Mouse (Mus musculus): ENCODE measurements around the gene Gm13040. TPM values are rescaled to one million over a fixed set of nuclear protein-coding genes. Genes with fewer than 3 reads are reported as not detected.

Gm13040 gene
- not detected for polyA plus RNA-seq (2014; fragmentation: Illumina TruSeq; extraction: RNeasy Lipid Tissue Mini Kit (QIAGEN cat#74804); ENCODE audit: insufficient read depth, low read depth, low replicate concordance)

DNA sequence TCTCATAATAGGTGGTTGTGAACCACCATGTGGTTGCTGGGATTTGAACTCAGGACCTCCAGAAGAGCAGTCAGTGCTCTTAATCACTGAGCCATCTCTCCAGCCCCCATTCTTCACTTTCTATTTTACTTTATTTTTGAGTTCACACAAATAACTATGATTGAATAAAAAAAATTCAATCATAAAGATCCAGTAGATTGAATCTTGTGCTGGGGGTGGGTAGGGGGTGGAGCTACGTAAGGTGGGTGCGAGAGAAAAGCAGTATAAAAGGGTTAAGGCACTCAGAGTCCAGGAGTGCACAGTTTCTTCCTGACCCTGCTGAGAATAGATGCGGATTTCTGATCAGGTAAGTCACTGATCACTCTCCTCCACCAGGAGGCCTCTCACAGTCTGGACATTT is at the start of gene Gm13040:
Gm13040 (plus strand) TSS at position 301 of the 400 bp plus-strand sequence.

DNA sequence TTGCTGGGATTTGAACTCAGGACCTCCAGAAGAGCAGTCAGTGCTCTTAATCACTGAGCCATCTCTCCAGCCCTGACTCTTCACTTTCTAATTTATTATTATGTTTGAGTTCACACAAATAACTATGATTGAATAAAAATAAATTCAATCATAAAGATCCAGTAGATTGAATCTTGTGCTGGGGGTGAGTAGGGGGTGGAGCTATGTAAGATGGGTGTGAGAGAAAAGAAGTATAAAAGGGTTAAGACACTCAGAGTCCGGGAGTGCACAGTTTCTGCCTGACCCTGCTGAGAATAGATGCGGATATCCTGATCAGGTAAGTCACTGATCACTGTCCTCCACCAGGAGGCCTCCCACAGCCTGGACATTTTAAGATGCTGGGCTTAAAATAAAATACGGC is 24.7 kb upstream of the Gm13040 start, which contains the start of gene Gm13043:
Gm13043 (plus strand) TSS at position 301 of the 400 bp plus-strand sequence.

GRCm38 (mm10) chr4:143551400-143551799 is 15.6 kb downstream of the Gm13040 start, which contains the start of the genes BC080695 and Gm13057:
Gene BC080695 (plus strand): TSS chr4:143551700.
Gene Gm13057 (plus strand): TSS chr4:143551709.

Other genes with a start within 250 kb of the Gm13040 start
- gene Pdpn, start 236.4 kb upstream of the Gm13040 start, polyA plus RNA-seq (2014; fragmentation: Illumina TruSeq; extraction: RNeasy Lipid Tissue Mini Kit (QIAGEN cat#74804); ENCODE audit: insufficient read depth, low read depth, low replicate concordance), result 97.2 TPM
- not detected for gene Lrrc38, start 186.2 kb upstream of the Gm13040 start, polyA plus RNA-seq (2014; fragmentation: Illumina TruSeq; extraction: RNeasy Lipid Tissue Mini Kit (QIAGEN cat#74804); ENCODE audit: insufficient read depth, low read depth, low replicate concordance)
- gene Pramel1, start 141.5 kb upstream of the Gm13040 start, polyA plus RNA-seq (2014; fragmentation: Illumina TruSeq; extraction: RNeasy Lipid Tissue Mini Kit (QIAGEN cat#74804); ENCODE audit: insufficient read depth, low read depth, low replicate concordance), result not detected
- 6.6 TPM for gene Pramef8, start 123.5 kb upstream of the Gm13040 start, polyA plus RNA-seq (2014; fragmentation: Illumina TruSeq; extraction: RNeasy Lipid Tissue Mini Kit (QIAGEN cat#74804); ENCODE audit: insufficient read depth, low read depth, low replicate concordance)
- not detected for gene Oog4, start 85.6 kb upstream of the Gm13040 start, polyA plus RNA-seq (2014; fragmentation: Illumina TruSeq; extraction: RNeasy Lipid Tissue Mini Kit (QIAGEN cat#74804); ENCODE audit: insufficient read depth, low read depth, low replicate concordance)
- not detected for gene Gm13043, start 24.6 kb upstream of the Gm13040 start, polyA plus RNA-seq (2014; fragmentation: Illumina TruSeq; extraction: RNeasy Lipid Tissue Mini Kit (QIAGEN cat#74804); ENCODE audit: insufficient read depth, low read depth, low replicate concordance)
- gene BC080695, start 15.7 kb downstream of the Gm13040 start, polyA plus RNA-seq (2014; fragmentation: Illumina TruSeq; extraction: RNeasy Lipid Tissue Mini Kit (QIAGEN cat#74804); ENCODE audit: insufficient read depth, low read depth, low replicate concordance), result not detected
- gene Gm13057, start 15.8 kb downstream of the Gm13040 start, polyA plus RNA-seq (2014; fragmentation: Illumina TruSeq; extraction: RNeasy Lipid Tissue Mini Kit (QIAGEN cat#74804); ENCODE audit: insufficient read depth, low read depth, low replicate concordance), result not detected
- not detected for gene Gm13083, start 79.0 kb downstream of the Gm13040 start, polyA plus RNA-seq (2014; fragmentation: Illumina TruSeq; extraction: RNeasy Lipid Tissue Mini Kit (QIAGEN cat#74804); ENCODE audit: insufficient read depth, low read depth, low replicate concordance)
- gene Gm13088, start 121.3 kb downstream of the Gm13040 start, polyA plus RNA-seq (2014; fragmentation: Illumina TruSeq; extraction: RNeasy Lipid Tissue Mini Kit (QIAGEN cat#74804); ENCODE audit: insufficient read depth, low read depth, low replicate concordance), result not detected
- gene Gm13089, start 166.8 kb downstream of the Gm13040 start, polyA plus RNA-seq (2014; fragmentation: Illumina TruSeq; extraction: RNeasy Lipid Tissue Mini Kit (QIAGEN cat#74804); ENCODE audit: insufficient read depth, low read depth, low replicate concordance), result not detected
- gene Gm13078, start 183.5 kb downstream of the Gm13040 start, polyA plus RNA-seq (2014; fragmentation: Illumina TruSeq; extraction: RNeasy Lipid Tissue Mini Kit (QIAGEN cat#74804); ENCODE audit: insufficient read depth, low read depth, low replicate concordance), result not detected

Data from lung, adult 10 weeks (tissue).